ENCODE assay signal across 16 mouse cellular contexts in the genomic region with DNA sequence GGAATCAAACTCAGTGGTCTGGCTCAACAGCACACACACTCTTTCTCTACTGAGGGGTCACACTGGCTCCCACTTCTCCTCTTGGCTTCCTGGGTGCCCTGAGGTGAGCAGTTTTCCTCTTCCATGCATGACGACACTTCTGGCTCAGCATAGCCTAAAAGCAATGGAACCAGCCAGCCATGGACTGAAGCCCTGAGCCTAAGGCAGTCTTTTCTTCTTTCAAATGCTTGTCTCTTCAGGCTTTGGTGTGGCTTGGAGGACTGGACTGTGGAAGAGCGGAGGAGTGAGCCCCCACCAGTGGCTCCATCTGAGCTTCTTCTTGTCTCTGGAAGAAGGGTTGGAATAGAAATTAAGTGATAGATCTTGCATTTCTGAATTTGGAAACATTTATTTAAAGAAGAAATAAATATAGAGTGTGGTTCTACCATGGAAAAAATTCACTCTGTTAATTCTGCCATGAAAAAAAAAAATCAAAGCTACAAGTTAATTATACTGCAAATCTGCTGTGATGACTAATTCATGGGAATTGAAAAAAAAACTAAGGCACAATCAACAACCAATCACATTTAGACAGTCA.
"Had no signal": no experiment of that assay in that cellular context is flagged by ENCODE, and none has a peak within 500 bp of the region (broad histone marks: within the 10 kb centered on the region; RNA-seq: fewer than 3 reads in every experiment).

No protein-coding gene starts in this region.

- H3K4me1 ChIP-seq: kidney, embryonic 15.5 days; limb, embryonic 13.5 days; midbrain, embryonic 13.5 days had no signal

- H3K36me3 ChIP-seq: kidney, embryonic 15.5 days; limb, embryonic 13.5 days; midbrain, embryonic 13.5 days had no signal

- ATAC-seq: lung, postnatal 0 days; midbrain, embryonic 13.5 days had no signal

- H3K4me2 ChIP-seq: kidney, embryonic 15.5 days; limb, embryonic 13.5 days; midbrain, embryonic 13.5 days had no signal

- H3K27me3 ChIP-seq: kidney, embryonic 15.5 days; limb, embryonic 13.5 days; midbrain, embryonic 13.5 days had no signal

- DNase-seq: kidney, adult 2 months; kidney, postnatal 14 days; layer of hippocampus, postnatal 36 days; left cerebral cortex, postnatal 4 days; lung, adult 2 months; lung, postnatal 36 days; right cerebral cortex, adult 18-20 months; right cerebral cortex, postnatal 4 days; spleen, adult 18-20 months; thymus, adult 2 months; thymus, postnatal 36 days had no signal

- H3K27ac ChIP-seq: kidney, embryonic 15.5 days; limb, embryonic 13.5 days; liver, embryonic 14.5 days; midbrain, embryonic 13.5 days had no signal

- H3K9ac ChIP-seq: kidney, embryonic 15.5 days; limb, embryonic 13.5 days; liver, embryonic 14.5 days; midbrain, embryonic 13.5 days had no signal

- H3K4me3 ChIP-seq: kidney, embryonic 15.5 days; limb, embryonic 13.5 days; midbrain, embryonic 13.5 days had no signal
